Mouse (Mus musculus) limb, embryonic 14.5 days (tissue): ENCODE measurements around the gene Btg1. TPM values are rescaled to one million over a fixed set of nuclear protein-coding genes. Genes with fewer than 3 reads are reported as not detected.

Source experiments
- ATAC-seq: fragments of 200-750 bp; cut with Nextera tagmentation; 2 replicates; pipeline ENCODE4 v1.8.0; 2017; ENCODE audit warnings: low read depth, moderate number of reproducible peaks, moderate TSS enrichment; ENCODE audit not compliant: low FRiP score
- DNase-seq: peaks from one replicate; pipeline ENCODE4 v3.0.0-alpha.2; 2015; ENCODE audit warnings: low spot score
- H3K27ac ChIP-seq: fragments of 300-500 bp; sonication (generic); replicated peaks from 2 replicates; pipeline ENCODE4 v1.5.1; 2014; ENCODE audit warnings: low read depth, mild to moderate bottlenecking, low read length, moderate library complexity, mixed read lengths
- H3K27me3 ChIP-seq: fragments of 300-500 bp; sonication (generic); 2 replicates; pipeline ENCODE4 v1.6.1; 2014; ENCODE audit warnings: low read length, mixed read lengths; ENCODE audit not compliant: control insufficient read depth, insufficient read depth
- H3K36me3 ChIP-seq: fragments of 300-500 bp; sonication (generic); 2 replicates; pipeline ENCODE4 v1.6.1; 2014; ENCODE audit warnings: mild to moderate bottlenecking, low read length, moderate library complexity, mixed read lengths; ENCODE audit not compliant: control insufficient read depth, insufficient read depth
- H3K4me1 ChIP-seq: fragments of 300-500 bp; sonication (generic); 2 replicates; pipeline ENCODE4 v1.6.1; 2014; ENCODE audit warnings: antibody characterized with exemption, low read length, mixed read lengths; ENCODE audit not compliant: control insufficient read depth, insufficient read depth
- H3K4me2 ChIP-seq: fragments of 300-500 bp; sonication (generic); replicated peaks from 2 replicates; pipeline ENCODE4 v1.6.1; 2014; ENCODE audit warnings: low read depth, mild to moderate bottlenecking, low read length, moderate library complexity; ENCODE audit not compliant: severe bottlenecking
- H3K4me3 ChIP-seq: fragments of 300-500 bp; sonication (generic); replicated peaks from 2 replicates; pipeline ENCODE4 v1.5.1; 2014; ENCODE audit warnings: low read length
- H3K9ac ChIP-seq: fragments of 300-500 bp; sonication (generic); 2 replicates; pipeline ENCODE4 v1.6.1; 2014; ENCODE audit warnings: mild to moderate bottlenecking, low read depth, low read length, moderate library complexity; ENCODE audit not compliant: severe bottlenecking
- H3K9me3 ChIP-seq: fragments of 300-500 bp; sonication (generic); 2 replicates; pipeline ENCODE4 v1.6.1; 2016; ENCODE audit warnings: low read length; ENCODE audit not compliant: control insufficient read depth
- POLR2A ChIP-seq: fragments of 200-500 bp; IDR thresholded peaks from 2 replicates; pipeline ENCODE4 v1.8.0; 2012; ENCODE audit warnings: inconsistent platforms, mild to moderate bottlenecking, moderate library complexity, borderline replicate concordance; ENCODE audit not compliant: insufficient read depth, insufficient read length; ENCODE audit errors: extremely low read depth
- WGBS: fragments of 180-500 bp; shearing (Covaris S2); extraction: QIAGEN DNeasy Blood & Tissue Kit; methylation state at CpG from one replicate; pipeline ENCODE4 v1.1.7; 2014; 5-methylcytosine and 5-hydroxymethylcytosine counted together
- polyA plus RNA-seq, 2 experiments: library from polyadenylated mRNA; depleted of rRNA in 1 of 2; stranded (reverse) in 1 of 2; unstranded in 1 of 2; fragments of >200 nt; fragmentation: Nextera tagmentation in 1 of 2; extraction: Ambion mirVana in 1 of 2; gene quantifications; 2 replicates each; pipeline versions ENCODE4 v1.2.1 to v1.2.3; 2012 to 2014

Btg1 gene
- polyA plus RNA-seq (2012; rRNA removed) (41.8 and 43.7 TPM in 2 replicates), polyA plus RNA-seq (2014; fragmentation: Nextera tagmentation; extraction: Ambion mirVana) (107 and 110 TPM in 2 replicates)

GRCm38 (mm10) chr10:96616709-96617116 is at the start of gene Btg1:
Gene Btg1 (plus strand): TSS chr10:96617006.
- Histone ChIP-seq H3K4me1 (peaks cover 13% of the 10 kb centered on the region), H3K27me3 (no peaks in the 10 kb centered on the region), H3K4me3 (peak within 1 kb of the TSS; percentile 100), H3K36me3 (peaks cover 19% of the 10 kb centered on the region), H3K9ac (peak within 1 kb of the TSS; percentile 99), H3K4me2 (peak within 1 kb of the TSS; percentile 52), H3K9me3 (no peaks in the 10 kb centered on the region), H3K27ac (peak within 1 kb of the TSS; percentile 95)
- peak; percentile 97 for DNase-seq
- 2% methylated on average over 36 of the region's 37 CpGs for WGBS
- peak; percentile 100 for TF ChIP-seq POLR2A
- ATAC-seq: peak; percentile 96

- no peak overlapping the region for H3K4me2 ChIP-seq
- peaks cover 6% of the 10 kb centered on the region; the same call in 1 of the 2 replicates for H3K9me3 ChIP-seq
- no peaks in the 10 kb centered on the region for H3K36me3 ChIP-seq
- 71% methylated on average over 8 of the region's 8 CpGs for WGBS
- no peak overlapping the region for H3K4me3 ChIP-seq
- H3K27ac ChIP-seq: no peak overlapping the region
- TF ChIP-seq POLR2A: no peak
- DNase-seq: no peak
- no peak for ATAC-seq
- H3K9ac ChIP-seq: no peak overlapping the region
- no peaks in the 10 kb centered on the region for H3K27me3 ChIP-seq
- 0 out of 2 replicates have a peak, but pooled peaks cover 5% of the 10 kb centered on the region for H3K4me1 ChIP-seq
Measured at GRCm38 (mm10) chr10:96569469-96569868, 47.3 kb upstream of the Btg1 start.

GRCm38 (mm10) chr10:96571176-96571575 is 45.6 kb upstream of the Btg1 start:
- DNase-seq: no peak
- no peak overlapping the region for H3K9ac ChIP-seq
- H3K27ac ChIP-seq: no peak overlapping the region
- no peak overlapping the region for H3K4me3 ChIP-seq
- no peaks in the 10 kb centered on the region for H3K27me3 ChIP-seq
- no peak overlapping the region for H3K4me2 ChIP-seq
- H3K36me3 ChIP-seq: no peaks in the 10 kb centered on the region
- H3K4me1 ChIP-seq: 0 out of 2 replicates have a peak, but pooled peaks cover 5% of the 10 kb centered on the region
- TF ChIP-seq POLR2A: no peak
- 48% methylated on average over 4 of the region's 4 CpGs for WGBS
- ATAC-seq: no peak
- H3K9me3 ChIP-seq: peaks cover 6% of the 10 kb centered on the region; the same call in 1 of the 2 replicates

- no peak overlapping the region for H3K9ac ChIP-seq
- WGBS: 86% methylated on average over 6 of the region's 6 CpGs
- no peak overlapping the region for H3K27ac ChIP-seq
- no peaks in the 10 kb centered on the region for H3K36me3 ChIP-seq
- H3K4me2 ChIP-seq: no peak overlapping the region
- H3K9me3 ChIP-seq: no peaks in the 10 kb centered on the region
- DNase-seq (no peak), ATAC-seq (no peak)
- H3K4me1 ChIP-seq: peaks cover 8% of the 10 kb centered on the region
- H3K4me3 ChIP-seq: no peak overlapping the region
- H3K27me3 ChIP-seq: no peaks in the 10 kb centered on the region
- TF ChIP-seq POLR2A: no peak
Measured at GRCm38 (mm10) chr10:96574786-96575185, 42.0 kb upstream of the Btg1 start.

- Histone ChIP-seq H3K27me3 (no peaks in the 10 kb centered on the region), H3K9ac (no peak overlapping the region), H3K4me3 (no peak overlapping the region), H3K4me2 (no peak overlapping the region), H3K4me1 (peaks cover 8% of the 10 kb centered on the region), H3K9me3 (no peaks in the 10 kb centered on the region), H3K27ac (no peak overlapping the region), H3K36me3 (no peaks in the 10 kb centered on the region)
- ATAC-seq (no peak), DNase-seq (no peak)
- 85% methylated on average over 5 of the region's 5 CpGs for whole genome bisulfite sequencing
- no peak for TF ChIP-seq POLR2A
Measured at GRCm38 (mm10) chr10:96575338-96575737, 41.5 kb upstream of the Btg1 start.

GRCm38 (mm10) chr10:96578924-96579323 is 37.9 kb upstream of the Btg1 start:
- peaks cover 4% of the 10 kb centered on the region for H3K4me1 ChIP-seq
- H3K27me3 ChIP-seq: no peaks in the 10 kb centered on the region
- no peak overlapping the region for H3K27ac ChIP-seq
- H3K9ac ChIP-seq: no peak overlapping the region
- DNase-seq (no peak), ATAC-seq (no peak)
- no peak overlapping the region for H3K4me3 ChIP-seq
- H3K9me3 ChIP-seq: no peaks in the 10 kb centered on the region
- WGBS: 83% methylated on average over 5 of the region's 5 CpGs
- no peak overlapping the region for H3K4me2 ChIP-seq
- no peak for TF ChIP-seq POLR2A
- no peaks in the 10 kb centered on the region for H3K36me3 ChIP-seq
